Mouse (Mus musculus): ENCODE results near the gene Chchd6.

GRCm38 (mm10) chr6:89538102-89538751, 57.2 kb downstream of the Chchd6 start:
- TF ChIP-seq CTCF (IDR thresholded peaks at IDR 0.05; ENCODE audit: extremely low read depth, insufficient read depth, insufficient read length, insufficient replicate concordance) (no peak), POLR2A (IDR thresholded peaks at IDR 0.05; ENCODE audit: low read depth, low read length) (no peak)
